Mouse (Mus musculus) kidney, embryonic 15.5 days (tissue): Measurements from ENCODE around the gene Snapc4. TPM values are rescaled to one million over a fixed set of nuclear protein-coding genes. Genes with fewer than 3 reads are reported as not detected.

Experiments
- ATAC-seq: fragments of 200-750 bp; cut with Nextera tagmentation; replicated peaks from 2 replicates; pipeline ENCODE4 v1.8.0; 2017; ENCODE audit warnings: moderate TSS enrichment; ENCODE audit not compliant: low FRiP score
- H3K27ac ChIP-seq: fragments of 300-500 bp; sonication (generic); 2 replicates; pipeline ENCODE4 v1.5.1; 2015; ENCODE audit warnings: mild to moderate bottlenecking, inconsistent platforms
- H3K27me3 ChIP-seq: fragments of 300-500 bp; sonication (generic); 2 replicates; pipeline ENCODE4 v1.6.1; 2015; ENCODE audit warnings: inconsistent platforms
- H3K36me3 ChIP-seq: fragments of 300-500 bp; sonication (generic); 2 replicates; pipeline ENCODE4 v1.6.1; 2015; ENCODE audit warnings: inconsistent platforms
- H3K4me1 ChIP-seq: fragments of 300-500 bp; sonication (generic); 2 replicates; pipeline ENCODE4 v1.6.1; 2015; ENCODE audit warnings: inconsistent platforms
- H3K4me2 ChIP-seq: fragments of 300-500 bp; sonication (generic); 2 replicates; pipeline ENCODE4 v1.6.1; 2015; ENCODE audit warnings: moderate library complexity, mild to moderate bottlenecking, inconsistent platforms
- H3K4me3 ChIP-seq: fragments of 300-500 bp; sonication (generic); replicated peaks from 2 replicates; pipeline ENCODE4 v1.5.1; 2015; ENCODE audit warnings: mild to moderate bottlenecking, inconsistent platforms
- H3K9ac ChIP-seq: fragments of 300-500 bp; sonication (generic); 2 replicates; pipeline ENCODE4 v1.6.1; 2015; ENCODE audit warnings: mild to moderate bottlenecking, inconsistent platforms
- H3K9me3 ChIP-seq: fragments of 300-500 bp; sonication (generic); replicated peaks from 2 replicates; pipeline ENCODE4 v1.6.1; 2016; ENCODE audit warnings: inconsistent platforms
- WGBS: fragments of 180-500 bp; shearing (Covaris S2); methylation state at CpG from one replicate; pipeline ENCODE4 v1.1.7; 2015; ENCODE audit warnings: mixed read lengths; 5-methylcytosine and 5-hydroxymethylcytosine counted together
- polyA plus RNA-seq: library from polyadenylated mRNA; unstranded; fragments of >200 nt; fragmentation: Nextera tagmentation; extraction: Ambion mirVana; gene quantifications from 2 replicates; pipeline ENCODE4 v1.2.1, GENCODE M21; 2015

Gene Snapc4
- polyA plus RNA-seq, 1 experiment from 2014 or later = 31.3 TPM

DNA sequence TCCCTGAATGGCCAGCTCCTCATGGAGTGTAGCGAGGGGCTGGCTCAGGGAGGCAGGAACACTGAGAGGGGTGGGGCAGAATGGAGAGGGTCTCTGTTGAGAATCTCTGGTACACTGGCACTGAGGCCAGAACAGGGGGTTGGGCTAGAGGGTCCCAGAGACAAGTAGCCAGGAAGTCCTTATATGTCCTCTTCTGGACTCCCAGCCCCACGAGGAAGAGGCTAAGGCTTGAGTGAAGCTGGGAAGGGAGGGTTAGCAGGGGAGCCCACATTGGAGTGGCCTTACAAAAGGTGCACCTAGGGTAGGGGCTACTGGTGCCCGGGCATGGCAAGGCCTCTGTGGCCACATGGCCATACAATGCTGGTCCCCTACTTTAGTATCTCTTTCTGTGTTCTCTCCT, 63.1 kb downstream of the Snapc4 start:
- H3K4me2 ChIP-seq = peak overlapping the region; percentile 66
- no peak overlapping the region for H3K9ac ChIP-seq
- peak overlapping the region; percentile 96 for H3K27ac ChIP-seq
- H3K36me3 ChIP-seq = peaks cover 4% of the 10 kb centered on the region
- peaks cover 46% of the 10 kb centered on the region for H3K4me1 ChIP-seq
- H3K9me3 ChIP-seq = no peaks in the 10 kb centered on the region
- peak overlapping the region; percentile 94; the same call in 1 of the 2 replicates for H3K4me3 ChIP-seq
- H3K27me3 ChIP-seq = no peaks in the 10 kb centered on the region
- WGBS = 61% methylated on average over 3 of the region's 3 CpGs
- no peak for ATAC-seq

GRCm38 (mm10) chr2:26316576-26317246, 63.7 kb downstream of the Snapc4 start:
- no peaks in the 10 kb centered on the region for H3K9me3 ChIP-seq
- no peaks in the 10 kb centered on the region for H3K36me3 ChIP-seq
- H3K9ac ChIP-seq = peak overlapping the region; percentile 89
- H3K27ac ChIP-seq = peak overlapping the region; percentile 96
- H3K27me3 ChIP-seq = no peaks in the 10 kb centered on the region
- no peak for ATAC-seq
- H3K4me1 ChIP-seq = peaks cover 49% of the 10 kb centered on the region
- WGBS = 58% methylated on average over 9 of the region's 9 CpGs
- peak overlapping the region; percentile 94 for H3K4me3 ChIP-seq
- peak overlapping the region; percentile 66 for H3K4me2 ChIP-seq

DNA sequence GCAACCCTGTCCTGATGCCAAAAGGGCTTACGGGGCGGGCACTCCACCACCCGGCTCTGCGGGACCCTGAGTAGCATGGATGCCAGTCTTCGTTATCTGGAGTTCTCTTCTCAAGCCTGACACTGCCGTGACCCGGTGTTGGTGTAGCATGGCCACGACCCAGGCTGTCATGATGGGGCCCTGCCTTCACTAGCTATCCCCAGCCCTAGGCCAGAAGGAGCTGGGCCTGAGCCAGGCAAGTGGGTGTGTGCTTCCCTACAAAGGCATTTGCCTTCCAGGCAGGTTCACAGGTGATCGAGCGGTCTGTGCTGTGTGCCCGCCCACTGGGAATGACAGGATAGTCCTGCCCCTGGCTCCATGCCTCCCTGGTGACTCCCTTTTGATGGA, 64.5 kb downstream of the Snapc4 start:
- Histone ChIP-seq H3K9me3 (no peaks in the 10 kb centered on the region), H3K4me2 (peak overlapping the region; percentile 66), H3K27ac (peak overlapping the region; percentile 96), H3K36me3 (no peaks in the 10 kb centered on the region), H3K9ac (peak overlapping the region; percentile 89), H3K4me3 (peak overlapping the region; percentile 94), H3K4me1 (peaks cover 51% of the 10 kb centered on the region), H3K27me3 (no peaks in the 10 kb centered on the region)
- peak; percentile 34 for ATAC-seq
- 0% methylated on average over 11 of the region's 11 CpGs for WGBS

DNA sequence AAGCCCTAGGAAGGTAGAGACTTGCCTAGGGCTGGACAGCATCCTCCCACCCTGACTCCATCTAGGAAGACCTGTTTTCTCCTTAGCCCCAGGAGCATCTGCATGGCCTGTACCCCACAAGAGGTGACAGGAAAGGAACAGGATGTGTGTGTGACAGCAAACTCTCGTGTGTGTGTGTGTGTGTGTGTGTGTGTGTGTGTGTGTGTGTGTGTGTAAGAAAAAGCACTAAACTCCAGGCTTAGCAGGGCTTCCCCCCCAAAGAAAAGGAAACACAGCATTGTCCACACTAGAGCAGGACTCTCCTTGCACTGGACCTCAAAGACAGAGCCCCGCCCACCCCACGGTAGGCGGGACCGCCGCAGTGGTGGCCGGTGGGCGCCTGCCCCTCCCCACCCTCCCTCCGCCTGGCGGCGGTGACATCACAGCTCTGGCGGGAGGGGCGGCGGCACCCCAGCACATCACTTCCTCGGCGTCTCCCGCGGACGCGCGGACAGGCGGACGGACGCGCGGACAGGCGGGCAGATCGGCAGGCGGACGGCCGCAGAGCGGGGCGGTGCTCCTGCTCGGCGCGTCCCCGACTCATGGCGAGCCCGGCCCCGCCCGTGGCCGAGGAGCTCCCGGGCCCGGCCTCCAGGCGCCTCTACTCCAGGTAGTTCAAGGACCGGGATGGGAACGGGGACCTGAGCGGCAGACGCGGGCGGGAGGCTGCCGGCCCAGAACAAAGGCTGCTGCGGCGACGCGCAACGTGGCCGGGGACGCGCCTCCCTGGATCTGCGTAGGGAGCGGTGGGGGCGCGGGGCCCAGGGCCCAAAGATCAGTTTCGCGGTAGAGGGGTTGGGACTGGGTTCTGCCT, 65.2 kb downstream of the Snapc4 start, which contains the start of gene Gpsm1:
TSS of gene Gpsm1 (plus strand) at position 444 of the 853 bp plus-strand sequence.
- Histone ChIP-seq H3K9me3 (no peaks in the 10 kb centered on the region), H3K4me2 (peak within 1 kb of the TSS; percentile 66), H3K4me1 (peaks cover 51% of the 10 kb centered on the region), H3K27ac (peak within 1 kb of the TSS; percentile 96), H3K27me3 (no peaks in the 10 kb centered on the region), H3K36me3 (no peaks in the 10 kb centered on the region), H3K4me3 (peak within 1 kb of the TSS; percentile 94), H3K9ac (peak within 1 kb of the TSS; percentile 89)
- peak; percentile 87 for ATAC-seq
- WGBS = under 1% methylated on average over 61 of the region's 66 CpGs

DNA sequence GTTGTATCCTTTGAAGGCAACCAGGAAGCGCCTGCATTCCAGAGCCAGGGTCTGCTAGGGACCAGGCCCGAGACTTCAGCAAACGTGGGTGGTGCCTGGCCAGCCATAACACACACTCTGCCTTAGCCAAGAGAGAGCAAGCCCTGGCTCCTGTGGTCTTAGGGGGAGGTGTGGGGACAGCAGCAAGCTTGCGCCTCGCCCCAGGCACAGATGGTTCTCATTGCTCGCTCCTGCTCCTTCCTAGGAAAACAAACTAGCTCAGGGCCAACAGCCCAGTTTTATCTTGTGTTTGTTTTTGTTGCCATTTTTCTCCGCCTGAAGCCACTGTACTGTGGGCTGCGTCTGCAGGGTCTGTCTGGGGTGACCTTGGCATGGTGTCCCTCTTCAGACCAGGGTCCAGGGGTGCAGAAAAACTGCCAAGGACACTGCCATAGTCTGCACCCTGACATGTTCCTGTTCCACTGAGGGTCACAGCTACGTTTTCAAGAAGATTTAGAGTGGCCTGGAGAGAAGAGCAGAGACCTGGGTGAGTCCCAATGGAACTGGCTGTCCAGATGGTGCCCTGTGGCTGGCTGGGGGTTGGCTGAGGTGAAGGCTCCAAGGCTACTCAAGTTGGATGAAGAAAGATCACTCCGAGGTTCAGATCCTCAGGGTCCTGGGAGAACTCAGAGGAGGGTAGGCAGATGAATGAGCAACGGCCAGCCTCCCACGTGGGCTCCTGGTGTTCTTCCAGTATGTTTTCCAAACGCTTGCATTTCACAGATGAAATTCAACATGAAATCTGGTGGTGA, 66.0 kb downstream of the Snapc4 start:
- Histone ChIP-seq H3K27me3 (no peaks in the 10 kb centered on the region), H3K9me3 (no peaks in the 10 kb centered on the region), H3K4me1 (peaks cover 58% of the 10 kb centered on the region), H3K9ac (peak overlapping the region; percentile 89; the same call in 1 of the 2 replicates), H3K4me3 (peak overlapping the region; percentile 94), H3K36me3 (no peaks in the 10 kb centered on the region), H3K27ac (peak overlapping the region; percentile 96), H3K4me2 (peak overlapping the region; percentile 66)
- peak; percentile 54 for ATAC-seq
- 31% methylated on average over 13 of the region's 13 CpGs for WGBS

GRCm38 (mm10) chr2:26313394-26313793, 67.1 kb downstream of the Snapc4 start:
- no peaks in the 10 kb centered on the region for H3K27me3 ChIP-seq
- peak overlapping the region; percentile 96 for H3K27ac ChIP-seq
- H3K9ac ChIP-seq = no peak overlapping the region
- ATAC-seq = no peak
- no peak overlapping the region for H3K4me3 ChIP-seq
- H3K4me1 ChIP-seq = peaks cover 63% of the 10 kb centered on the region
- no peak overlapping the region for H3K4me2 ChIP-seq
- H3K36me3 ChIP-seq = no peaks in the 10 kb centered on the region
- H3K9me3 ChIP-seq = no peaks in the 10 kb centered on the region
- WGBS = 94% methylated on average over 1 of the region's 1 CpGs

DNA sequence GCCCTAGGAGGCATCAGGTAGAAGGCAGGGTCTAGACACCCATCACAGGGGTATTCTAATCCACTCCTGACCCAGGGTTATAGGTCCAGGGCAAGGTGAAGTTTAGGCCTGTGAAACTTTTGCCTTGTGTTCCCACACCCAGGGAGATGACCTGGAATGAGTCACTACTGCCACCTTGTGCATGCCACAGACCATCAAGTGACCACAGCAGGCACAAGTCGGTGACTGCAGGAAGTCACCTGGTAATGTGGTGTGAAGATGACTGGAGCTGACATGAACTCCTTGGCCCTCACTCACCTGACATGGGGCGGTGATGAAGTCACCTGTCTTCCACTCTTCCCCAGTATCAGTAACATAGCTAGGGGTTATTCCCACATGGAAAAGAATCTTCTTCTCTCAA, 67.6 kb downstream of the Snapc4 start:
- no peak for ATAC-seq
- Histone ChIP-seq H3K9me3 (no peaks in the 10 kb centered on the region), H3K9ac (no peak overlapping the region), H3K4me1 (peaks cover 57% of the 10 kb centered on the region), H3K36me3 (no peaks in the 10 kb centered on the region), H3K4me3 (no peak overlapping the region), H3K4me2 (no peak overlapping the region), H3K27me3 (no peaks in the 10 kb centered on the region), H3K27ac (no peak overlapping the region)
- WGBS = 64% methylated on average over 2 of the region's 2 CpGs

Other genes with a start within 250 kb of the Snapc4 start
- gene Lhx3, start 172.4 kb downstream of the Snapc4 start, polyA plus RNA-seq = not detected in 2 replicates
- gene Qsox2, start 143.1 kb downstream of the Snapc4 start, polyA plus RNA-seq = 17.5 and 19.6 TPM in 2 replicates
- gene Ccdc187, start 86.1 kb downstream of the Snapc4 start, polyA plus RNA-seq = 0.04 TPM in 1 of 2 replicates, not detected in the other
- gene Gpsm1, start 65.1 kb downstream of the Snapc4 start, polyA plus RNA-seq = 39.6 and 44.4 TPM in 2 replicates
- 29.8 and 31.9 TPM in 2 replicates for gene Dnlz, start 28.5 kb downstream of the Snapc4 start, polyA plus RNA-seq
- gene Card9, start 19.7 kb downstream of the Snapc4 start, polyA plus RNA-seq = 1.1 and 1.7 TPM in 2 replicates
- 110 and 115 TPM in 2 replicates for gene Entr1, start 8.7 kb upstream of the Snapc4 start, polyA plus RNA-seq
- gene Pmpca, start 8.7 kb upstream of the Snapc4 start, polyA plus RNA-seq = 113 TPM in 2 replicates
- gene Inpp5e, start 28.6 kb upstream of the Snapc4 start, polyA plus RNA-seq = 22.4 and 25.8 TPM in 2 replicates
- 25.3 and 26.0 TPM in 2 replicates for gene Sec16a, start 64.6 kb upstream of the Snapc4 start, polyA plus RNA-seq
- 22.0 and 24.6 TPM in 2 replicates for gene Notch1, start 136.0 kb upstream of the Snapc4 start, polyA plus RNA-seq
- 218 and 219 TPM in 2 replicates for gene Egfl7, start 199.4 kb upstream of the Snapc4 start, polyA plus RNA-seq
- gene Gm20532, start 206.0 kb upstream of the Snapc4 start, polyA plus RNA-seq = not detected in 2 replicates
- 41.7 and 47.7 TPM in 2 replicates for gene Agpat2, start 223.8 kb upstream of the Snapc4 start, polyA plus RNA-seq
- gene Fam69b, start 247.8 kb upstream of the Snapc4 start, polyA plus RNA-seq = 32.9 and 33.1 TPM in 2 replicates